Mouse (Mus musculus) MEL (cell line): ENCODE results near the gene Iqcc. TPM values are rescaled to one million over a fixed set of nuclear protein-coding genes. Genes with fewer than 3 reads are reported as not detected.
A peak's percentile ranks its signal among the peaks of the same experiment; 100 is the strongest.

Experiments used
- DNase-seq: peaks from one replicate; pipeline ENCODE4 v3.0.0; 2011; ENCODE audit warnings: low read depth, low spot score
- H3K27ac ChIP-seq: 2 replicates; pipeline ENCODE4 v1.5.1; 2012; ENCODE audit warnings: low read depth, mild to moderate bottlenecking, control low read depth, low read length, moderate library complexity; ENCODE audit not compliant: control insufficient read depth
- H3K27me3 ChIP-seq, 2 experiments: fragments of 150-350 bp in 1 of 2; sonication (generic) in 1 of 2; 2 replicates each; pipeline ENCODE4 v1.6.1; 2012; ENCODE audit warnings: low read length in 2 of 2, mild to moderate bottlenecking in 2 of 2, improper control_type of control experiment in 1 of 2, moderate library complexity in 1 of 2; ENCODE audit not compliant: insufficient read depth in 2 of 2, control insufficient read depth in 1 of 2
- H3K36me3 ChIP-seq, 2 experiments: 2 replicates each; pipeline ENCODE4 v1.6.1; 2012 to 2014; ENCODE audit warnings: low read length in 2 of 2, improper control_type of control experiment in 1 of 2, inconsistent platforms in 1 of 2, mild to moderate bottlenecking in 1 of 2; ENCODE audit not compliant: insufficient read depth in 2 of 2, control insufficient read depth in 1 of 2
- H3K4me1 ChIP-seq, 2 experiments: fragments of 150-350 bp in 1 of 2; sonication (generic) in 1 of 2; 2 replicates each; pipeline ENCODE4 v1.6.1; 2012; ENCODE audit warnings: low read length in 2 of 2, improper control_type of control experiment in 1 of 2, mild to moderate bottlenecking in 1 of 2; ENCODE audit not compliant: insufficient read depth in 2 of 2, control insufficient read depth in 1 of 2
- H3K4me3 ChIP-seq, 2 experiments: fragments of 150-350 bp in 1 of 2; sonication (generic) in 1 of 2; 2 replicates each; pipeline ENCODE4 v1.5.1; 2012; ENCODE audit warnings: low read depth in 2 of 2, low read length in 2 of 2, mild to moderate bottlenecking in 2 of 2, moderate library complexity in 2 of 2, control low read depth in 1 of 2, improper control_type of control experiment in 1 of 2; ENCODE audit not compliant: control insufficient read depth in 1 of 2, insufficient read depth in 1 of 2
- H3K79me2 ChIP-seq: 2 replicates; pipeline ENCODE4 v1.6.1; 2012; ENCODE audit warnings: mild to moderate bottlenecking, low read length, moderate library complexity; ENCODE audit not compliant: control insufficient read depth, poor library complexity, insufficient read depth
- H3K9ac ChIP-seq: 2 replicates; pipeline ENCODE4 v1.6.1; 2012; ENCODE audit warnings: low read depth, mild to moderate bottlenecking, control low read depth, low read length, moderate library complexity; ENCODE audit not compliant: control insufficient read depth, poor library complexity, severe bottlenecking
- H3K9me3 ChIP-seq: fragments of 150-350 bp; sonication (generic); replicated peaks from 2 replicates; pipeline ENCODE4 v1.6.1; 2012; ENCODE audit warnings: mild to moderate bottlenecking, low read length, improper control_type of control experiment, moderate library complexity; ENCODE audit not compliant: insufficient read depth
- BHLHE40 ChIP-seq: IDR thresholded peaks from 2 replicates; pipeline ENCODE4 v1.6.1; 2012; ENCODE audit warnings: low read depth, mild to moderate bottlenecking, inconsistent platforms, low read length, improper control_type of control experiment, borderline replicate concordance
- E2F4 ChIP-seq: IDR thresholded peaks from 2 replicates; pipeline ENCODE4 v1.6.1; 2011; ENCODE audit warnings: low read depth, low read length, improper control_type of control experiment, borderline replicate concordance
- ELF1 ChIP-seq: IDR thresholded peaks from 2 replicates; pipeline ENCODE4 v1.6.1; 2014; ENCODE audit warnings: low read depth, mild to moderate bottlenecking, inconsistent platforms, low read length, improper control_type of control experiment, moderate library complexity
- EP300 ChIP-seq, 2 experiments: IDR thresholded peaks; 2 replicates each; pipeline ENCODE4 v1.6.1; 2011; ENCODE audit warnings: improper control_type of control experiment in 2 of 2, low read length in 2 of 2, low read depth in 1 of 2, mild to moderate bottlenecking in 1 of 2
- ETS1 ChIP-seq: IDR thresholded peaks from 2 replicates; pipeline ENCODE4 v1.6.1; 2012; ENCODE audit warnings: low read depth, mild to moderate bottlenecking, inconsistent platforms, low read length, improper control_type of control experiment, moderate library complexity
- GABPA ChIP-seq: IDR thresholded peaks from 2 replicates; pipeline ENCODE4 v1.6.1; 2012; ENCODE audit warnings: low read depth, mild to moderate bottlenecking, inconsistent platforms, low read length, improper control_type of control experiment, moderate library complexity
- GATA1 ChIP-seq: IDR thresholded peaks from 2 replicates; pipeline ENCODE4 v1.6.1; 2011; ENCODE audit warnings: low read depth, low read length, improper control_type of control experiment
- HCFC1 ChIP-seq: IDR thresholded peaks from 2 replicates; pipeline ENCODE4 v1.6.1; 2012; ENCODE audit warnings: low read depth, mild to moderate bottlenecking, inconsistent platforms, low read length, improper control_type of control experiment, moderate library complexity
- MAX ChIP-seq: IDR thresholded peaks from 2 replicates; pipeline ENCODE4 v1.6.1; 2011; ENCODE audit warnings: low read length, improper control_type of control experiment
- MAZ ChIP-seq: IDR thresholded peaks from 2 replicates; pipeline ENCODE4 v1.6.1; 2012; ENCODE audit warnings: low read depth, mild to moderate bottlenecking, inconsistent platforms, low read length, improper control_type of control experiment
- MEF2A ChIP-seq: IDR thresholded peaks from 2 replicates; pipeline ENCODE4 v1.6.1; 2014; ENCODE audit warnings: low read depth, mild to moderate bottlenecking, inconsistent platforms, low read length, improper control_type of control experiment; ENCODE audit not compliant: poor library complexity, insufficient replicate concordance, severe bottlenecking; ENCODE audit errors: extremely low read depth
- MXI1 ChIP-seq: IDR thresholded peaks from 2 replicates; pipeline ENCODE4 v1.6.1; 2011; ENCODE audit warnings: mild to moderate bottlenecking, low read depth, low read length, improper control_type of control experiment
- MYC ChIP-seq: IDR thresholded peaks from 2 replicates; pipeline ENCODE4 v1.6.1; 2011; ENCODE audit warnings: low read depth, mild to moderate bottlenecking, low read length, improper control_type of control experiment, moderate library complexity
- NELFE ChIP-seq: IDR thresholded peaks from 2 replicates; pipeline ENCODE4 v1.6.1; 2011; ENCODE audit warnings: low read depth, low read length, improper control_type of control experiment
- NRF1 ChIP-seq: IDR thresholded peaks from 2 replicates; pipeline ENCODE4 v1.6.1; 2014; ENCODE audit warnings: low read depth, mild to moderate bottlenecking, inconsistent platforms, low read length, improper control_type of control experiment, moderate library complexity; ENCODE audit not compliant: poor library complexity, insufficient read depth, severe bottlenecking
- POLR2A ChIP-seq, 2 experiments: IDR thresholded peaks; 2 replicates each; pipeline ENCODE4 v1.6.1; 2011 to 2012; ENCODE audit warnings: low read length in 2 of 2, mild to moderate bottlenecking in 2 of 2, control low read depth in 1 of 2, improper control_type of control experiment in 1 of 2, low read depth in 1 of 2, moderate library complexity in 1 of 2; ENCODE audit not compliant: control insufficient read depth in 1 of 2, insufficient read depth in 1 of 2, poor library complexity in 1 of 2
- POLR2AphosphoS2 ChIP-seq: IDR thresholded peaks from 2 replicates; pipeline ENCODE4 v1.6.1; 2011; ENCODE audit warnings: low read length, improper control_type of control experiment
- RAD21 ChIP-seq: IDR thresholded peaks from 2 replicates; pipeline ENCODE4 v1.6.1; 2011; ENCODE audit warnings: mild to moderate bottlenecking, low read depth, low read length, improper control_type of control experiment
- RCOR1 ChIP-seq: IDR thresholded peaks from 2 replicates; pipeline ENCODE4 v1.6.1; 2012; ENCODE audit warnings: low read depth, mild to moderate bottlenecking, inconsistent platforms, low read length, improper control_type of control experiment
- SIN3A ChIP-seq: IDR thresholded peaks from 2 replicates; pipeline ENCODE4 v1.6.1; 2012; ENCODE audit warnings: low read length, improper control_type of control experiment, inconsistent platforms
- SMC3 ChIP-seq: IDR thresholded peaks from 2 replicates; pipeline ENCODE4 v1.6.1; 2011; ENCODE audit warnings: low read depth, low read length, improper control_type of control experiment
- TBP ChIP-seq: IDR thresholded peaks from 2 replicates; pipeline ENCODE4 v1.8.0; 2011; ENCODE audit warnings: low read depth, low read length, improper control_type of control experiment
- UBTF ChIP-seq: IDR thresholded peaks from 2 replicates; pipeline ENCODE4 v1.6.1; 2012; ENCODE audit warnings: low read depth, mild to moderate bottlenecking, inconsistent platforms, low read length, improper control_type of control experiment, moderate library complexity, borderline replicate concordance; ENCODE audit not compliant: insufficient read depth
- USF1 ChIP-seq: IDR thresholded peaks from 2 replicates; pipeline ENCODE4 v1.6.1; 2014; ENCODE audit warnings: low read depth, mild to moderate bottlenecking, inconsistent platforms, low read length, improper control_type of control experiment, moderate library complexity
- USF2 ChIP-seq, 2 experiments: IDR thresholded peaks; 2 replicates each; pipeline ENCODE4 v1.6.1; 2011 to 2012; ENCODE audit warnings: improper control_type of control experiment in 2 of 2, low read length in 2 of 2, borderline replicate concordance in 1 of 2, inconsistent platforms in 1 of 2, low read depth in 1 of 2, mild to moderate bottlenecking in 1 of 2; ENCODE audit not compliant: insufficient read depth in 1 of 2
- ZC3H11A ChIP-seq: IDR thresholded peaks from 2 replicates; pipeline ENCODE4 v1.6.1; 2012; ENCODE audit warnings: low read depth, mild to moderate bottlenecking, inconsistent platforms, low read length, improper control_type of control experiment
- ZKSCAN1 ChIP-seq: IDR thresholded peaks from 2 replicates; pipeline ENCODE4 v1.6.1; 2012; ENCODE audit warnings: low read depth, mild to moderate bottlenecking, inconsistent platforms, low read length, improper control_type of control experiment, moderate library complexity
- ZMIZ1 ChIP-seq: IDR thresholded peaks from 2 replicates; pipeline ENCODE4 v1.6.1; 2012; ENCODE audit warnings: low read depth, mild to moderate bottlenecking, inconsistent platforms, low read length, improper control_type of control experiment, moderate library complexity
- polyA plus RNA-seq, 2 experiments: library from polyadenylated mRNA; stranded (reverse) in 1 of 2; unstranded in 1 of 2; fragments of >175 nt in 1 of 2; fragments of >200 nt in 1 of 2; gene quantifications; 2 replicates each; pipeline versions ENCODE4 v1.2.1 to v1.2.4; 2012; ENCODE audit warnings: low replicate concordance in 2 of 2, low read depth in 1 of 2; ENCODE audit not compliant: insufficient read length in 2 of 2, insufficient read depth in 1 of 2, missing spikeins in 1 of 2
- total RNA-seq: library from RNA; depleted of rRNA; stranded (reverse); fragments of 300-350 nt; gene quantifications from 2 replicates; pipeline ENCODE4 v1.2.3, GENCODE M21; 2012

Iqcc gene
- total and polyA plus RNA-seq, 3 experiments, result 13.6 to 18.5 TPM; not detected in 1

GRCm38 (mm10) chr4:129625029-129625370, 6.1 kb upstream of the Iqcc start:
- H3K9ac ChIP-seq, result peak overlapping the region; percentile 38
- TF ChIP-seq ETS1, result no peak
- TF ChIP-seq POLR2AphosphoS2, result 0 out of 2 replicates have a peak, but pooled peaks have one; percentile 39
- no peak for TF ChIP-seq MAX
- 0 out of 2 replicates have a peak, but pooled peaks have one; percentile 45 for TF ChIP-seq ZMIZ1
- TF ChIP-seq MEF2A, result no peak
- no peak for TF ChIP-seq ZKSCAN1
- TF ChIP-seq GABPA, result no peak
- TF ChIP-seq E2F4, result no peak
- peak; percentile 23; the same call in 1 of the 2 replicates for TF ChIP-seq SIN3A
- TF ChIP-seq NRF1, result peak; percentile 73
- no peak for TF ChIP-seq ELF1
- TF ChIP-seq USF2 (IDR thresholded peaks at IDR 0.05; ENCODE audit: borderline replicate concordance in 1 of 2, insufficient read depth in 1 of 2, low read depth in 1 of 2, low read length in 2 of 2), result no peak
- peak; percentile 23; the same call in 1 of the 2 replicates for TF ChIP-seq MXI1
- 0 out of 2 replicates have a peak, but pooled peaks have one; percentile 34 for TF ChIP-seq HCFC1
- TF ChIP-seq ZC3H11A, result no peak
- peaks cover 0 to 9% of the 10 kb centered on the region in 2 experiments for H3K36me3 ChIP-seq

GRCm38 (mm10) chr4:129624281-129625028, 5.6 kb upstream of the Iqcc start:
- H3K36me3 ChIP-seq, result peaks cover 0 to 9% of the 10 kb centered on the region in 2 experiments
- H3K4me3 ChIP-seq, result peak overlapping the region; percentile 68 to 73
- no peaks in the 10 kb centered on the region for H3K9me3 ChIP-seq
- H3K79me2 ChIP-seq, result no peaks in the 10 kb centered on the region; the same call in 1 of the 2 replicates
- peak overlapping the region; percentile 77 for H3K9ac ChIP-seq
- peaks cover 3 to 17% of the 10 kb centered on the region in 2 experiments; a peak in 3 of 4 replicates for H3K4me1 ChIP-seq
- peak; percentile 97 for DNase-seq
- no peaks in the 10 kb centered on the region for H3K27me3 ChIP-seq
- H3K27ac ChIP-seq, result peak overlapping the region; percentile 89
- TF ChIP-seq POLR2A (IDR thresholded peaks at IDR 0.05; ENCODE audit: control insufficient read depth in 1 of 2, insufficient read depth in 1 of 2, low read depth in 1 of 2, low read length in 2 of 2, poor library complexity in 1 of 2) (peak; percentile 30 to 43; a peak in 2 of 4 replicates), BHLHE40 (no peak), POLR2AphosphoS2 (no peak), MYC (no peak), MEF2A (no peak), NELFE (peak; percentile 35; the same call in 1 of the 2 replicates), E2F4 (no peak), ETS1 (no peak), TBP (0 out of 2 replicates have a peak, but pooled peaks have one; percentile 19), EP300 (IDR thresholded peaks at IDR 0.05; ENCODE audit: low read depth in 1 of 2, low read length in 2 of 2) (no peak), MAZ (no peak), USF2 (IDR thresholded peaks at IDR 0.05; ENCODE audit: borderline replicate concordance in 1 of 2, insufficient read depth in 1 of 2, low read depth in 1 of 2, low read length in 2 of 2) (no peak), RAD21 (no peak), SMC3 (no peak), USF1 (0 out of 2 replicates have a peak, but pooled peaks have one; percentile 15), ELF1 (peak; percentile 85), MAX (peak; percentile 40; the same call in 1 of the 2 replicates), UBTF (no peak), RCOR1 (no peak; the same call in 1 of the 2 replicates), GATA1 (no peak)

More at GRCm38 (mm10) chr4:129625029-129625370, 6.1 kb upstream of the Iqcc start:
- DNase-seq, result peak; percentile 78
- Histone ChIP-seq H3K27me3 (no peaks in the 10 kb centered on the region), H3K4me1 (peaks cover 3 to 17% of the 10 kb centered on the region in 2 experiments; a peak in 3 of 4 replicates), H3K9me3 (no peaks in the 10 kb centered on the region), H3K79me2 (no peaks in the 10 kb centered on the region; the same call in 1 of the 2 replicates), H3K27ac (peak overlapping the region; percentile 48), H3K4me3 (peak overlapping the region in 1 of 2 experiments; percentile 38; a peak in 1 of 4 replicates)
